Comparison of ENCODE assay signal across 17 mouse cellular contexts in genomic region chr4:98758872-98759518, GRCm38 (mm10). TPM values are rescaled to one million over a fixed set of nuclear protein-coding genes. Genes with fewer than 3 reads are reported as not detected.
DNase-seq lines count a peak whose midpoint lies in the region; ATAC-seq and TF ChIP-seq lines count a peak whose summit lies in the region.
"Had no signal": no experiment of that assay in that cellular context is flagged by ENCODE, and none has a peak within 500 bp of the region (broad histone marks: within the 10 kb centered on the region; RNA-seq: fewer than 3 reads in every experiment).

No protein-coding gene starts in this region.

- WGBS in intestine, embryonic 14.5 days, result 76% methylated on average over 3 of the region's 3 CpGs
- 69% methylated on average over 3 of the region's 3 CpGs for WGBS in intestine, postnatal 0 days
- 49% methylated on average over 3 of the region's 3 CpGs for WGBS in lung, postnatal 0 days
- 48% methylated on average over 3 of the region's 3 CpGs for whole genome bisulfite sequencing in lung, adult 2 months
- WGBS in embryonic facial prominence, embryonic 12.5 days, result 73% methylated on average over 3 of the region's 3 CpGs
- WGBS in hindbrain, postnatal 0 days, result 72% methylated on average over 3 of the region's 3 CpGs

- DNase-seq in intestine, embryonic 14.5 days (ENCODE audit: low spot score), result no peak
- peak; percentile 39 for DNase-seq in lung, postnatal 0 days (ENCODE audit: low spot score)
- DNase-seq in lung, adult 2 months, result no peak
- peak; percentile 30 for DNase-seq in hindbrain, postnatal 0 days (ENCODE audit: low spot score)
- no peak for DNase-seq in c-Kit-positive CD71-positive TER-119-positive erythroid progenitor cells, embryonic 14.5 days (ENCODE audit: low spot score)
- DNase-seq: adrenal gland, postnatal 36 days; thymus, postnatal 25 days had no signal

- TF ChIP-seq EP300 in lung, postnatal 0 days (IDR thresholded peaks at IDR 0.05), result no peak

- H3K4me3 ChIP-seq in intestine, embryonic 14.5 days (ENCODE audit: low read depth, low read length), result no peak overlapping the region
- no peak overlapping the region for H3K4me3 ChIP-seq in intestine, postnatal 0 days (ENCODE audit: low read depth, low read length)
- H3K4me3 ChIP-seq in lung, postnatal 0 days (ENCODE audit: low read depth, low read length), result no peak overlapping the region
- no peak overlapping the region for H3K4me3 ChIP-seq in lung, adult 2 months (replicated peaks; ENCODE audit: extremely low read depth, low read depth, low read length)
- H3K4me3 ChIP-seq in embryonic facial prominence, embryonic 12.5 days, result no peak overlapping the region
- no peak overlapping the region for H3K4me3 ChIP-seq in hindbrain, postnatal 0 days (ENCODE audit: low read length)
- H3K4me3 ChIP-seq: embryonic facial prominence, embryonic 13.5 days; heart, embryonic 15.5 days; limb, embryonic 15.5 days had no signal

- H3K4me1 ChIP-seq in intestine, embryonic 14.5 days (replicated peaks; ENCODE audit: control insufficient read depth, insufficient read depth, low read length), result peaks cover 8% of the 10 kb centered on the region; the same call in 1 of the 2 replicates
- no peaks in the 10 kb centered on the region for H3K4me1 ChIP-seq in intestine, postnatal 0 days (replicated peaks; ENCODE audit: control insufficient read depth, insufficient read depth, low read length)
- H3K4me1 ChIP-seq in lung, postnatal 0 days (ENCODE audit: insufficient read depth, low read depth, low read length), result no peaks in the 10 kb centered on the region
- no peaks in the 10 kb centered on the region for H3K4me1 ChIP-seq in lung, adult 2 months (ENCODE audit: control insufficient read depth, insufficient read depth, low read length)
- peaks cover 13% of the 10 kb centered on the region; the same call in 1 of the 2 replicates for H3K4me1 ChIP-seq in embryonic facial prominence, embryonic 12.5 days
- H3K4me1 ChIP-seq in hindbrain, postnatal 0 days (ENCODE audit: insufficient read depth, low read length), result no peaks in the 10 kb centered on the region
- H3K4me1 ChIP-seq: limb, embryonic 15.5 days had no signal

- TF ChIP-seq POLR2A in lung, adult 2 months (IDR thresholded peaks at IDR 0.05; ENCODE audit: borderline replicate concordance, extremely low read depth, low read depth, low read length), result no peak

- no peaks in the 10 kb centered on the region for H3K9me3 ChIP-seq in intestine, embryonic 14.5 days (ENCODE audit: control insufficient read depth, low read length)
- no peaks in the 10 kb centered on the region for H3K9me3 ChIP-seq in intestine, postnatal 0 days (ENCODE audit: control insufficient read depth)
- no peaks in the 10 kb centered on the region for H3K9me3 ChIP-seq in lung, postnatal 0 days (ENCODE audit: low read length)
- H3K9me3 ChIP-seq in embryonic facial prominence, embryonic 12.5 days, result no peaks in the 10 kb centered on the region
- no peaks in the 10 kb centered on the region for H3K9me3 ChIP-seq in hindbrain, postnatal 0 days (ENCODE audit: low read length)
- H3K9me3 ChIP-seq: embryonic facial prominence, embryonic 13.5 days; heart, embryonic 15.5 days; limb, embryonic 15.5 days had no signal

- no peak overlapping the region for H3K4me2 ChIP-seq in intestine, embryonic 14.5 days (ENCODE audit: low read length)
- no peak overlapping the region for H3K4me2 ChIP-seq in intestine, postnatal 0 days (replicated peaks; ENCODE audit: low read depth)
- no peak overlapping the region for H3K4me2 ChIP-seq in lung, postnatal 0 days (replicated peaks; ENCODE audit: low read depth, low read length)
- no peak overlapping the region for H3K4me2 ChIP-seq in embryonic facial prominence, embryonic 12.5 days (replicated peaks)
- no peak overlapping the region for H3K4me2 ChIP-seq in hindbrain, postnatal 0 days (ENCODE audit: low read depth, low read length)
- H3K4me2 ChIP-seq: embryonic facial prominence, embryonic 13.5 days; heart, embryonic 15.5 days; limb, embryonic 15.5 days had no signal

- no peak for ATAC-seq in intestine, embryonic 14.5 days (replicated peaks; ENCODE audit: low FRiP score, low TSS enrichment, low read depth)
- no peak for ATAC-seq in intestine, postnatal 0 days
- ATAC-seq in lung, postnatal 0 days, result peak; percentile 65
- ATAC-seq in embryonic facial prominence, embryonic 12.5 days (ENCODE audit: insufficient number of reproducible peaks, insufficient read depth, low FRiP score, low TSS enrichment), result no peak
- no peak for ATAC-seq in hindbrain, postnatal 0 days
- ATAC-seq: CD4-positive, CD25-positive, alpha-beta regulatory T cell, adult 4 months; inflammation-experienced regulatory T-cells, adult 6 months had no signal

- no peak overlapping the region for H3K9ac ChIP-seq in intestine, embryonic 14.5 days (ENCODE audit: low read length)
- H3K9ac ChIP-seq in intestine, postnatal 0 days (ENCODE audit: low read depth, low read length), result no peak overlapping the region
- no peak overlapping the region for H3K9ac ChIP-seq in lung, postnatal 0 days (replicated peaks; ENCODE audit: low read depth)
- H3K9ac ChIP-seq in embryonic facial prominence, embryonic 12.5 days, result no peak overlapping the region
- no peak overlapping the region for H3K9ac ChIP-seq in hindbrain, postnatal 0 days (replicated peaks; ENCODE audit: low read length)
- H3K9ac ChIP-seq: embryonic facial prominence, embryonic 13.5 days; heart, embryonic 15.5 days; limb, embryonic 15.5 days had no signal

- H3K27ac ChIP-seq in intestine, embryonic 14.5 days (ENCODE audit: low read depth), result peak overlapping the region; percentile 81
- H3K27ac ChIP-seq in intestine, postnatal 0 days (ENCODE audit: low read depth, low read length), result no peak overlapping the region
- H3K27ac ChIP-seq in lung, postnatal 0 days (ENCODE audit: low read length), result 0 out of 2 replicates have a peak overlapping the region, but pooled peaks have one; percentile 32
- peak overlapping the region; percentile 50; the same call in 1 of the 2 replicates for H3K27ac ChIP-seq in embryonic facial prominence, embryonic 12.5 days
- H3K27ac ChIP-seq in hindbrain, postnatal 0 days, result no peak overlapping the region
- H3K27ac ChIP-seq: embryonic facial prominence, embryonic 13.5 days; heart, embryonic 15.5 days; limb, embryonic 15.5 days had no signal

- H3K27me3 ChIP-seq in intestine, embryonic 14.5 days (replicated peaks; ENCODE audit: control insufficient read depth, insufficient read depth, low read length), result no peaks in the 10 kb centered on the region
- no peaks in the 10 kb centered on the region for H3K27me3 ChIP-seq in intestine, postnatal 0 days (replicated peaks; ENCODE audit: control insufficient read depth, insufficient read depth, low read length)
- H3K27me3 ChIP-seq in lung, postnatal 0 days (replicated peaks; ENCODE audit: insufficient read depth, low read length), result no peaks in the 10 kb centered on the region
- H3K27me3 ChIP-seq in embryonic facial prominence, embryonic 12.5 days, result no peaks in the 10 kb centered on the region
- H3K27me3 ChIP-seq in hindbrain, postnatal 0 days (ENCODE audit: insufficient read depth, low read length), result no peaks in the 10 kb centered on the region
- H3K27me3 ChIP-seq: embryonic facial prominence, embryonic 13.5 days; heart, embryonic 15.5 days; limb, embryonic 15.5 days had no signal

- no peak for TF ChIP-seq CTCF in intestine, postnatal 0 days (IDR thresholded peaks at IDR 0.05; ENCODE audit: low read depth)
- TF ChIP-seq CTCF in lung, postnatal 0 days (IDR thresholded peaks at IDR 0.05), result no peak
- no peak for TF ChIP-seq CTCF in lung, adult 2 months (IDR thresholded peaks at IDR 0.05; ENCODE audit: insufficient read depth, low read length)
- TF ChIP-seq CTCF in hindbrain, postnatal 0 days (IDR thresholded peaks at IDR 0.05; ENCODE audit: low read depth), result no peak

- peaks cover 8% of the 10 kb centered on the region; the same call in 1 of the 2 replicates for H3K36me3 ChIP-seq in intestine, embryonic 14.5 days (ENCODE audit: control insufficient read depth, insufficient read depth, low read length)
- H3K36me3 ChIP-seq in intestine, postnatal 0 days (ENCODE audit: control insufficient read depth, insufficient read depth), result no peaks in the 10 kb centered on the region
- H3K36me3 ChIP-seq in lung, postnatal 0 days (ENCODE audit: insufficient read depth, low read length), result peaks cover 4% of the 10 kb centered on the region; the same call in 1 of the 2 replicates
- peaks cover 31% of the 10 kb centered on the region for H3K36me3 ChIP-seq in embryonic facial prominence, embryonic 12.5 days
- no peaks in the 10 kb centered on the region for H3K36me3 ChIP-seq in hindbrain, postnatal 0 days (ENCODE audit: insufficient read depth, low read length)
- H3K36me3 ChIP-seq: heart, embryonic 15.5 days had no signal

RNA-seq across cellular contexts. Expression of gene L1td1, which starts 32.5 kb away (rescaled TPM):
- 0.60 and 0.74 TPM in 2 replicates for polyA plus RNA-seq in intestine, embryonic 14.5 days (2014; fragmentation: Nextera tagmentation; extraction: Ambion mirVana)
- polyA plus RNA-seq in intestine, postnatal 0 days (2015; fragmentation: Nextera tagmentation; extraction: Ambion mirVana), result not detected in 2 replicates
- not detected in 2 replicates for polyA plus RNA-seq in lung, postnatal 0 days (2015; fragmentation: Nextera tagmentation; extraction: Ambion mirVana)
- polyA plus RNA-seq in lung, adult 2 months (2012; rRNA removed), result 0.03 and 0.13 TPM in 2 replicates
- 0.46 TPM in 2 replicates for polyA plus RNA-seq in embryonic facial prominence, embryonic 12.5 days (2016; fragmentation: Nextera tagmentation; extraction: Ambion mirVana)
- 1.0 TPM in 1 of 2 replicates, not detected in the other for total RNA-seq in hindbrain, postnatal 0 days (2014; rRNA removed)
- 0.15 and 0.19 TPM in 2 replicates for polyA plus RNA-seq in hindbrain, postnatal 0 days (2015; fragmentation: Nextera tagmentation; extraction: Ambion mirVana)
- total RNA-seq: adrenal gland, postnatal 36 days; layer of hippocampus, adult 8-10 months; megakaryocyte progenitor cell, adult 5-6 weeks had no signal
- polyA plus RNA-seq: gonadal fat pad, adult 2 months; heart, embryonic 15.5 days; inflammation-experienced regulatory T-cells, adult 6 months had no signal

RNA-seq across cellular contexts. Expression of gene Kank4, which starts 58.3 kb away (rescaled TPM):
- polyA plus RNA-seq in intestine, embryonic 14.5 days (2014; fragmentation: Nextera tagmentation; extraction: Ambion mirVana), result 2.9 and 3.3 TPM in 2 replicates
- 0.31 and 0.34 TPM in 2 replicates for polyA plus RNA-seq in intestine, postnatal 0 days (2015; fragmentation: Nextera tagmentation; extraction: Ambion mirVana)
- 0.98 and 1.3 TPM in 2 replicates for polyA plus RNA-seq in lung, postnatal 0 days (2015; fragmentation: Nextera tagmentation; extraction: Ambion mirVana)
- 6.9 and 9.3 TPM in 2 replicates for polyA plus RNA-seq in lung, adult 2 months (2012; rRNA removed)
- polyA plus RNA-seq in embryonic facial prominence, embryonic 12.5 days (2016; fragmentation: Nextera tagmentation; extraction: Ambion mirVana), result 2.7 and 2.8 TPM in 2 replicates
- total RNA-seq in hindbrain, postnatal 0 days (2014; rRNA removed), result 5.6 and 5.9 TPM in 2 replicates
- 0.67 and 0.69 TPM in 2 replicates for polyA plus RNA-seq in hindbrain, postnatal 0 days (2015; fragmentation: Nextera tagmentation; extraction: Ambion mirVana)
- polyA plus RNA-seq: CD4-positive, CD25-positive, alpha-beta regulatory T cell, adult 4 months; inflammation-experienced regulatory T-cells, adult 6 months had no signal

Comparison
In these comparisons a context has a peak if more than half of its experiments do, and no peak if none do; other contexts are left out.
1. DNase-seq: peak in lung, postnatal 0 days (single experiment) and hindbrain, postnatal 0 days (single experiment); none in intestine, embryonic 14.5 days (single experiment), lung, adult 2 months (single experiment) and c-Kit-positive CD71-positive TER-119-positive erythroid progenitor cells, embryonic 14.5 days (single experiment).
2. H3K27ac ChIP-seq: peak in intestine, embryonic 14.5 days (single experiment), lung, postnatal 0 days (single experiment) and embryonic facial prominence, embryonic 12.5 days (single experiment); none in intestine, postnatal 0 days (single experiment) and hindbrain, postnatal 0 days (single experiment).